In genomic region chr13:28770018-28770417, GRCm38 (mm10) we compare ENCODE assay signal across 11 mouse cellular contexts.
DNase-seq lines count a peak whose midpoint lies in the region; ATAC-seq and TF ChIP-seq lines count a peak whose summit lies in the region.
"Had no signal": no experiment of that assay in that cellular context is flagged by ENCODE, and none has a peak within 500 bp of the region (broad histone marks: within the 10 kb centered on the region; RNA-seq: fewer than 3 reads in every experiment).

No protein-coding gene starts in this region.

- H3K36me3 ChIP-seq in heart, embryonic 13.5 days: no peaks in the 10 kb centered on the region
- no peaks in the 10 kb centered on the region for H3K36me3 ChIP-seq in thymus, adult 2 months (ENCODE audit: control insufficient read depth, insufficient read depth, low read length)
- no peaks in the 10 kb centered on the region for H3K36me3 ChIP-seq in limb, embryonic 13.5 days
- no peaks in the 10 kb centered on the region for H3K36me3 ChIP-seq in stomach, postnatal 0 days (ENCODE audit: control insufficient read depth, insufficient read depth, low read length)
- H3K36me3 ChIP-seq: liver, embryonic 12.5 days had no signal

- WGBS in heart, embryonic 13.5 days: 54% methylated on average over 4 of the region's 4 CpGs
- WGBS in thymus, adult 2 months: 47% methylated on average over 4 of the region's 4 CpGs
- WGBS in limb, embryonic 13.5 days: 47% methylated on average over 4 of the region's 4 CpGs
- 59% methylated on average over 4 of the region's 4 CpGs for WGBS in stomach, postnatal 0 days

- H3K4me2 ChIP-seq in heart, embryonic 13.5 days: peak overlapping the region; percentile 63
- no peak overlapping the region for H3K4me2 ChIP-seq in limb, embryonic 13.5 days (replicated peaks)
- H3K4me2 ChIP-seq in stomach, postnatal 0 days (replicated peaks; ENCODE audit: low read depth): no peak overlapping the region
- H3K4me2 ChIP-seq: liver, embryonic 12.5 days had no signal

- intact Hi-C loops in left cerebral cortex, adult 2 months (cut with DNase I): no loop called here

- no peak overlapping the region for H3K9ac ChIP-seq in heart, embryonic 13.5 days
- H3K9ac ChIP-seq in limb, embryonic 13.5 days: no peak overlapping the region
- no peak overlapping the region for H3K9ac ChIP-seq in stomach, postnatal 0 days (ENCODE audit: low read length)
- H3K9ac ChIP-seq: liver, embryonic 12.5 days had no signal

- peaks cover 37% of the 10 kb centered on the region for H3K4me1 ChIP-seq in heart, embryonic 13.5 days
- H3K4me1 ChIP-seq in thymus, adult 2 months (replicated peaks; ENCODE audit: control insufficient read depth, insufficient read depth, low read length): peaks cover 21% of the 10 kb centered on the region
- H3K4me1 ChIP-seq in limb, embryonic 13.5 days: peaks cover 44% of the 10 kb centered on the region
- H3K4me1 ChIP-seq in stomach, postnatal 0 days (replicated peaks; ENCODE audit: control insufficient read depth, insufficient read depth): 0 out of 2 replicates have a peak, but pooled peaks cover 2% of the 10 kb centered on the region

- DNase-seq in heart, adult 9 months (ENCODE audit: low spot score in 2 of 2): no peak
- no peak for DNase-seq in thymus, adult 2 months
- no peak for DNase-seq in thymus, postnatal 4 days
- DNase-seq in stomach, postnatal 0 days (ENCODE audit: low spot score): no peak
- no peak for DNase-seq in urinary bladder, postnatal 36 days (ENCODE audit: low spot score in 2 of 2)
- no peak for DNase-seq in left cerebral cortex, adult 2 months (ENCODE audit: extremely low spot score in 1 of 2, low spot score in 2 of 2)
- DNase-seq: cerebellum, adult 11-12 months; kidney, postnatal 14 days had no signal

- no peak for ATAC-seq in heart, embryonic 13.5 days (ENCODE audit: extremely low read depth, insufficient number of reproducible peaks, low FRiP score, low TSS enrichment)
- ATAC-seq in limb, embryonic 13.5 days (ENCODE audit: low FRiP score, low read depth): no peak
- ATAC-seq in stomach, postnatal 0 days (ENCODE audit: low FRiP score, low TSS enrichment): no peak
- ATAC-seq: liver, embryonic 12.5 days had no signal

- peak overlapping the region; percentile 76 for H3K27ac ChIP-seq in heart, embryonic 13.5 days (replicated peaks)
- peak overlapping the region; percentile 71 for H3K27ac ChIP-seq in thymus, adult 2 months (ENCODE audit: control insufficient read depth, insufficient read depth, low read length)
- peak overlapping the region; percentile 33; the same call in 1 of the 2 replicates for H3K27ac ChIP-seq in limb, embryonic 13.5 days
- 0 out of 2 replicates have a peak overlapping the region, but pooled peaks have one; percentile 24 for H3K27ac ChIP-seq in stomach, postnatal 0 days (replicated peaks)
- no peak overlapping the region for H3K27ac ChIP-seq in left cerebral cortex, adult 2 months
- H3K27ac ChIP-seq: liver, embryonic 12.5 days had no signal

- TF ChIP-seq CTCF in thymus, adult 2 months (IDR thresholded peaks at IDR 0.05; ENCODE audit: borderline replicate concordance, control insufficient read depth, extremely low read depth, insufficient read depth, low read length, poor library complexity): no peak
- no peak for TF ChIP-seq CTCF in stomach, postnatal 0 days (IDR thresholded peaks at IDR 0.05; ENCODE audit: low read depth)
- no peak for TF ChIP-seq CTCF in left cerebral cortex, adult 2 months (IDR thresholded peaks at IDR 0.05)

- no peak for TF ChIP-seq POLR2A in thymus, adult 2 months (IDR thresholded peaks at IDR 0.05; ENCODE audit: control insufficient read depth, extremely low read depth, insufficient read depth, low read length, poor library complexity)

- TF ChIP-seq EP300 in stomach, postnatal 0 days (optimal IDR thresholded peaks at IDR 0.05): no peak

- no peaks in the 10 kb centered on the region for H3K27me3 ChIP-seq in heart, embryonic 13.5 days (replicated peaks)
- no peaks in the 10 kb centered on the region for H3K27me3 ChIP-seq in thymus, adult 2 months (ENCODE audit: control insufficient read depth, insufficient read depth, low read length)
- H3K27me3 ChIP-seq in limb, embryonic 13.5 days: no peaks in the 10 kb centered on the region
- H3K27me3 ChIP-seq in stomach, postnatal 0 days (ENCODE audit: control insufficient read depth, insufficient read depth, low read length): no peaks in the 10 kb centered on the region
- H3K27me3 ChIP-seq: liver, embryonic 12.5 days had no signal

- no peaks in the 10 kb centered on the region for H3K9me3 ChIP-seq in heart, embryonic 13.5 days
- no peaks in the 10 kb centered on the region for H3K9me3 ChIP-seq in limb, embryonic 13.5 days
- no peaks in the 10 kb centered on the region for H3K9me3 ChIP-seq in stomach, postnatal 0 days (ENCODE audit: control insufficient read depth, low read length)

- no peak overlapping the region for H3K4me3 ChIP-seq in heart, embryonic 13.5 days
- no peak overlapping the region for H3K4me3 ChIP-seq in thymus, adult 2 months (ENCODE audit: control insufficient read depth, insufficient read depth, low read length)
- H3K4me3 ChIP-seq in limb, embryonic 13.5 days: no peak overlapping the region
- no peak overlapping the region for H3K4me3 ChIP-seq in stomach, postnatal 0 days (ENCODE audit: low read depth, low read length)
- no peak overlapping the region for H3K4me3 ChIP-seq in left cerebral cortex, adult 2 months
- H3K4me3 ChIP-seq: liver, embryonic 12.5 days had no signal
